Mouse (Mus musculus) liver, embryonic 16.5 days (tissue): ENCODE results near the gene Abhd12. TPM values are rescaled to one million over a fixed set of nuclear protein-coding genes. Genes with fewer than 3 reads are reported as not detected.

Experiments used
- ATAC-seq: fragments of 200-750 bp; cut with Nextera tagmentation; 2 replicates; pipeline ENCODE4 v1.8.0; 2017; ENCODE audit warnings: low read depth, mild to moderate bottlenecking, moderate number of reproducible peaks, moderate library complexity
- H3K27ac ChIP-seq: fragments of 300-500 bp; sonication (generic); 2 replicates; pipeline ENCODE4 v1.5.1; 2014; ENCODE audit warnings: mild to moderate bottlenecking, low read length
- H3K27me3 ChIP-seq: fragments of 300-500 bp; sonication (generic); 2 replicates; pipeline ENCODE4 v1.6.1; 2014; ENCODE audit warnings: low read depth, low read length, mixed read lengths; ENCODE audit not compliant: control insufficient read depth, insufficient read depth
- H3K36me3 ChIP-seq: fragments of 300-500 bp; sonication (generic); 2 replicates; pipeline ENCODE4 v1.6.1; 2014; ENCODE audit warnings: mild to moderate bottlenecking; ENCODE audit not compliant: control insufficient read depth, insufficient read depth
- H3K4me1 ChIP-seq: fragments of 300-500 bp; sonication (generic); 2 replicates; pipeline ENCODE4 v1.6.1; 2014; ENCODE audit warnings: low read depth, low read length, mixed read lengths; ENCODE audit not compliant: control insufficient read depth
- H3K4me2 ChIP-seq: fragments of 300-500 bp; sonication (generic); 2 replicates; pipeline ENCODE4 v1.6.1; 2014; ENCODE audit warnings: low read depth, low read length, mixed read lengths
- H3K4me3 ChIP-seq: fragments of 300-500 bp; sonication (generic); 2 replicates; pipeline ENCODE4 v1.5.1; 2014; ENCODE audit warnings: low read depth, mild to moderate bottlenecking, low read length
- H3K9ac ChIP-seq: fragments of 300-500 bp; sonication (generic); 2 replicates; pipeline ENCODE4 v1.6.1; 2014; ENCODE audit warnings: low read depth, low read length
- H3K9me3 ChIP-seq: fragments of 300-500 bp; sonication (generic); replicated peaks from 2 replicates; pipeline ENCODE4 v1.6.1; 2016; ENCODE audit warnings: low read length; ENCODE audit not compliant: control insufficient read depth
- WGBS: fragments of 180-500 bp; shearing (Covaris S2); extraction: QIAGEN DNeasy Blood & Tissue Kit; methylation state at CpG from one replicate; pipeline ENCODE4 v1.1.7; 2014; ENCODE audit not compliant: insufficient replicate concordance; 5-methylcytosine and 5-hydroxymethylcytosine counted together
- polyA plus RNA-seq: library from polyadenylated mRNA; unstranded; fragments of >200 nt; fragmentation: Nextera tagmentation; extraction: Ambion mirVana; gene quantifications from 2 replicates; pipeline ENCODE4 v1.2.1, GENCODE M21; 2015

The Abhd12 gene
- polyA plus RNA-seq, 1 experiment from 2014 or later = 19.0 TPM

DNA sequence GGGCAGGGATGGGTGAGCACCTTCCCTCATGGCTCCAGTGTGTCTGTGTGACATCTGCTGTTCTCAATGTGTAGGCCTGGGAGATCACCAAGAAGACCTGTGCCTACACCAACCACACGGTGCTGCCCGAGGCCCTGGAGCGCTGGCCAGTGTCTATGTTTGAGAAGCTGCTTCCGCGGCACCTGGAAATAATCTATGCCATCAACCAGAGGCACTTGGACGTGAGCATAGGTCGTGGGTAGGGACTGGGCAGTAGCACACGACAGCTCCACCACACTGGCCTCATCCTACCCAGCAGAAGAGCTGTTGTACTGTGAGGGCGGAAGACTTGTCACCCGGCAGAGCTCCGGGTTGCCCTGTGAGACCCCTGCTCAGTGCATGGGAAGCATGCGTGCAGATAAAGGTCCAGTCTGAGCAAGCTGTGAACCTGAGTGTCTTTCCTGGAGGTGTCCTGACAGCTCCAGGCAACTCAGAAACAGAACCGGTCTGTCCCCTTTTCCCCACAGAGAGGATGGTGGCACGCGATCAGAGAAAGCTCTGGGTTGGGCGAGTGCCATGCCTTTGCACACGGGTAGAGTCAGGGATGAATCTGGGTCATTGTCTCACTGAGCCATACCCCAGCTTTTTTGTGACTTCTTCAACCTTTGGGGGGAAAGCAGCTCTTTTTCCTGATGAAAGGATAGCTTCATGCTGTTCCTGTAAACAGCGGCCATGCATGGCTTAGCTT is 87.7 kb downstream of the Abhd12 start:
- Histone ChIP-seq H3K4me1 (no peaks in the 10 kb centered on the region), H3K4me2 (no peak overlapping the region), H3K9me3 (no peaks in the 10 kb centered on the region), H3K27ac (no peak overlapping the region), H3K36me3 (peaks cover 11% of the 10 kb centered on the region), H3K9ac (no peak overlapping the region), H3K4me3 (no peak overlapping the region), H3K27me3 (no peaks in the 10 kb centered on the region)
- WGBS = 80% methylated on average over 18 of the region's 18 CpGs
- no peak for ATAC-seq

DNA sequence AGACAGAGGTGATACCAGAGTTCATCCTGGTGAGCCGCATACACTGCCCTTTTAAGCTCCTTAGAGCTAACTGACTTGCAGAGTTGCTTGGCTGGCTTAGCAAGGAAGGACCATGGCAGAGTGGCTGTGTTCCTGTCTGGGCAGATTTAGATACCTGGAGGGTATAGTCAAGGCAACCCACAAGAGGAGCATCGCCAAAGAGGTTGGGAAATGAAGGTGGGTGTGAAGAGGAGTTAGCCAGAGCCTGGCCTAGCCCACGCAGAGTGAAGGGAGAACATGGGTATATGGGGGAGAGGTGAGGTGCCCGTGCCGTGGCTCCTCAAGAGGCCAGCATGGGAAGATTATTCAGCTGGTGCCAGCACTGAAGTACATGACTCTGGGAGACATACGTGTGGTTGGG is 91.7 kb downstream of the Abhd12 start:
- Histone ChIP-seq H3K4me2 (no peak overlapping the region), H3K27ac (no peak overlapping the region), H3K27me3 (no peaks in the 10 kb centered on the region), H3K4me3 (no peak overlapping the region), H3K9ac (no peak overlapping the region), H3K9me3 (no peaks in the 10 kb centered on the region), H3K36me3 (peaks cover 11% of the 10 kb centered on the region), H3K4me1 (no peaks in the 10 kb centered on the region)
- WGBS = 86% methylated on average over 6 of the region's 6 CpGs
- ATAC-seq = no peak

DNA sequence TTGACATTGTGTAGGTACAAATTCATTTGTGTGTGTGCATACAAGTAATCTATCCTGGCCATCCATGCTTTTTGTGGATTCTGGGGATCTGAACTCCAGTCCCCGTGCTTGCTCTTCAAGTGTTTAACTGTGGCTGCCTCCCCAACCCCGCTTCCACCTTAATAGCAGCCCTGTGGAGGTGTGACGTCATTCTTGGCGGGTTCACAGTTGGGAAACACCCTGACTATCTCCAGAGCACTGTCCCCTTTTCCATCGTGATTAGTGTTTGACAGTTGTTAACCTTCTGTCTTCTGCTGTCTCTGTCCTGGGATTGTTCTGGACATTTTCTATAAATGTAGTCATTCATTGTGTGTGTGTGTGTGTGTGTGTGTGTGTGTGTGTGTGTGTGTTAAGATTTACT is 93.9 kb downstream of the Abhd12 start:
- Histone ChIP-seq H3K9me3 (no peaks in the 10 kb centered on the region), H3K4me3 (no peak overlapping the region), H3K27ac (no peak overlapping the region), H3K4me2 (no peak overlapping the region), H3K4me1 (no peaks in the 10 kb centered on the region), H3K36me3 (peaks cover 10% of the 10 kb centered on the region), H3K27me3 (no peaks in the 10 kb centered on the region), H3K9ac (no peak overlapping the region)
- ATAC-seq = peak; percentile 42; the same call in 1 of the 2 replicates
- 32% methylated on average over 5 of the region's 5 CpGs for WGBS

DNA sequence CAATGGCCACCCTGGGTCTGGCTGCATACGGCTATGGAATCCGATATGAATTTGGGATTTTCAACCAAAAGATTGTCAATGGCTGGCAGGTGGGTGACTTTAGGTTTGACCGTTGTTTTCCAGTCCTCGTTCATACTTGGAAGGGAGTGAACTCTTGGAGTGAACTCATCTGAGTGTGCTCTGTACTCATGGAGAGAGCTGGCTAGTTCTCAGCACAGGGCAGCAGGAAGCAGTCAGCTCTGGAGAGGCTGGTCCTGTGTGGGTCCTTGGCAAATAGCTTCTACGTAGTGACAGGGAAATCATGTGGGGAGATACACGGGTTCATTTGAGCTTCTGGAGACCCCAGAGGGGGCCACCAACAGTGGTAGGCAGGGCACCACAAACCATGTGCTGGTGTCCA is 95.7 kb downstream of the Abhd12 start:
- ATAC-seq = no peak
- Histone ChIP-seq H3K4me2 (no peak overlapping the region), H3K27ac (no peak overlapping the region), H3K4me1 (no peaks in the 10 kb centered on the region), H3K9me3 (no peaks in the 10 kb centered on the region), H3K27me3 (no peaks in the 10 kb centered on the region), H3K36me3 (peaks cover 6% of the 10 kb centered on the region), H3K9ac (no peak overlapping the region), H3K4me3 (no peak overlapping the region)
- 81% methylated on average over 6 of the region's 6 CpGs for whole genome bisulfite sequencing

DNA sequence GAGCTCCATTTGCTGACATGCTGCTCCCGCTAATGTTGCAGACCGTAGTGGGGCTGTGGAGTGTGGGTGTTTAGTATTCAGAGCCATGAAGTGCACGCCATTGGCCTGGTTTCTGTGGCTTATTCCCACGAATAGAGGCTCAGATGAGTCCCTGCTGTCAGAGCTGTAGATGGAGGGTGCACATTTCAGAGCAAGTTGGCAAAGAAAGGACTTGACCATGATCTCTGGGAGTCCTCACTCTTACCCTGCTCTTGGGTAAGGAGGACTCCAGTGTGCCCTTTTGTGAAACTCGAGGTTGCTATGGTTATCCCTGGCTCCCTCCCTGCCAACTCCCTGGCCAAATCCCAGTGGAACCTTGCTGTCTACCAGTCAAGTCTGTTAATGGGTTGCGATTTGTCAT is 96.2 kb downstream of the Abhd12 start:
- Histone ChIP-seq H3K27ac (no peak overlapping the region), H3K4me1 (no peaks in the 10 kb centered on the region), H3K9me3 (no peaks in the 10 kb centered on the region), H3K27me3 (no peaks in the 10 kb centered on the region), H3K4me2 (no peak overlapping the region), H3K36me3 (peaks cover 6% of the 10 kb centered on the region), H3K4me3 (no peak overlapping the region), H3K9ac (no peak overlapping the region)
- 70% methylated on average over 6 of the region's 6 CpGs for WGBS
- ATAC-seq = no peak

DNA sequence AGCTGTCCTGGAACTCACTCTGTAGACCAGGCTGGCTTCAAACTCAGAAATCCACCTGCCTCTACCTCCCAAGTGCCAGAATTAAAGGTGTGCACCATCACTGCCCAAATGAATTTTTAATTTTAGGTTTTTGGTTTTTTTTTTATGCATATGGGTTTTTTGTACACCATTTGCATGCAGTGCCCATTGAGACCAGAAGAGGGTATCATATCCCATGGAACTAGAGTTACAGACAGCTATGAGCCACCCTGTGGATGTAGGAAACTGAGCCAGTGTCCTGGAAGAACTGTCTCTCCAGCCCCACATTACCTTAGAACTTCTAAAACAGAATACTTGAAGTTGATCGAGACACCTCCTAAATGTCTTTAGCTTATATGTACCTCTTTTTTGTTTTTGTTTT is 101.5 kb downstream of the Abhd12 start:
- Histone ChIP-seq H3K36me3 (peaks cover 2% of the 10 kb centered on the region; the same call in 1 of the 2 replicates), H3K9ac (no peak overlapping the region), H3K4me3 (no peak overlapping the region), H3K4me2 (no peak overlapping the region), H3K4me1 (no peaks in the 10 kb centered on the region), H3K27me3 (no peaks in the 10 kb centered on the region), H3K27ac (no peak overlapping the region), H3K9me3 (no peaks in the 10 kb centered on the region)
- WGBS = 70% methylated on average over 1 of the region's 1 CpGs
- ATAC-seq = no peak

DNA sequence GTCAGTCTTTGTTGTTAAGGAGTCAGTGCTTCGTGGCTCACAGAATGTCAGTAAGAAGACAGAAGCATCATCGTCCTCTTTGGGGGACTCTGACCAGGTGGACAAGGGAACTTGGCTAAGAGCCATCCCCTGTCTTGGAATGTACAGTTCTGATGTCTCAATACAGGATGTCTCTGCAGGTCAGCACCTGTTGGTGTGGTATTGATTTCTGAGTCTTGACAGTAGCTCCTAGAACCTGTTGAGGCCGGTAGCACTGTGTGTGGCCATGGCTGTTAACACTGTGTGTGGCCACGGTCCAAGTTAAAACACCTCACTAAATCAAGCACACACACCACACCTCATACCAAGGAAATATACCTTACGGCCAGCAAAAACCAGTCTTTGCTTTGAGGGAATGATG is 103.9 kb downstream of the Abhd12 start:
- H3K4me2 ChIP-seq = no peak overlapping the region
- H3K27me3 ChIP-seq = no peaks in the 10 kb centered on the region
- 66% methylated on average over 5 of the region's 5 CpGs for WGBS
- no peak overlapping the region for H3K9ac ChIP-seq
- H3K9me3 ChIP-seq = no peaks in the 10 kb centered on the region
- no peak overlapping the region for H3K4me3 ChIP-seq
- no peak for ATAC-seq
- no peaks in the 10 kb centered on the region for H3K4me1 ChIP-seq
- peaks cover 2% of the 10 kb centered on the region; the same call in 1 of the 2 replicates for H3K36me3 ChIP-seq
- H3K27ac ChIP-seq = no peak overlapping the region

DNA sequence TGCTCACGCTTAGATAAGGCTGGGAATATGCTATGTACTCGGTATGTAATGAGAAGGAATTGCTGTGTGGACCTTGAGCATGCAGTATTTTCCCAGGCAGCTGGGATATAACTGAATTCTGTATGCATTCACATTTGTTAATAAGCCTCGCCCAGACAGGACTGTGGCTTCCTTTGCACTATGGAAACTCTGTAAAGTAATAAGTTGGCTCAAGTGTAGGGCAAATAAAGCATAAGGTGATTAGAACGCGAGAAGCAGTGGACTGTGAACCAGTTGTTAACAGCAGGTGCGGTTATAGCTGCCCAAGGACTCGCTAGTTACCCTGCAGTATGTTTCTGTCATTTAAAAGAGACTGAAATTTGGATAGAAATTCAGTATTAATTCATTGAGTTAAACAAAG is 106.5 kb downstream of the Abhd12 start:
- H3K27me3 ChIP-seq = no peaks in the 10 kb centered on the region
- no peak overlapping the region for H3K9ac ChIP-seq
- 0 out of 2 replicates have a peak, but pooled peaks cover 6% of the 10 kb centered on the region for H3K36me3 ChIP-seq
- H3K4me1 ChIP-seq = no peaks in the 10 kb centered on the region
- H3K27ac ChIP-seq = no peak overlapping the region
- H3K9me3 ChIP-seq = no peaks in the 10 kb centered on the region
- ATAC-seq = no peak
- H3K4me2 ChIP-seq = no peak overlapping the region
- no peak overlapping the region for H3K4me3 ChIP-seq
- WGBS = 69% methylated on average over 7 of the region's 7 CpGs

DNA sequence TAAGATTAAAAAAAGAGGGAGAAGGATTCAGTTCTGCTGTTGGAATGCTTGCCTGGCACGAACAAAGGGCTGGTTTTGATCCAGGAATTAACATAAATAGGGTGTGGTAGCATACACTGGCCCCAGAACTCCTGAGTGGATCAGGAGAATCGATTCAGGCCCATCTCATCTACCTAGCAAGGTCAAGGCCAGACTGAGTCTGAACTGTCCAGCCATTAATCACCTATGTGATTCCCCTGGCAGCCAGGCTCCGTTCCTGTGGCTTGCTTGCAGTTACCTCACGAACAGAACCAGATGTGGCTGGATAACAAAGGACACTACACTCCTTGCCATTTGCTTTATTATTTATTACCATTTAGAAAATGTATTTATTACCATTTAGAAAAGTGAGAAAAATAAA is 111.2 kb downstream of the Abhd12 start:
- 54% methylated on average over 4 of the region's 4 CpGs for WGBS
- H3K9ac ChIP-seq = no peak overlapping the region
- H3K4me2 ChIP-seq = no peak overlapping the region
- ATAC-seq = no peak
- H3K27ac ChIP-seq = no peak overlapping the region
- H3K36me3 ChIP-seq = 0 out of 2 replicates have a peak, but pooled peaks cover 4% of the 10 kb centered on the region
- H3K4me1 ChIP-seq = peaks cover 5% of the 10 kb centered on the region
- H3K4me3 ChIP-seq = no peak overlapping the region
- H3K9me3 ChIP-seq = no peaks in the 10 kb centered on the region
- H3K27me3 ChIP-seq = no peaks in the 10 kb centered on the region
